Mouse (Mus musculus): ENCODE measurements around the gene Cpa5.

DNA sequence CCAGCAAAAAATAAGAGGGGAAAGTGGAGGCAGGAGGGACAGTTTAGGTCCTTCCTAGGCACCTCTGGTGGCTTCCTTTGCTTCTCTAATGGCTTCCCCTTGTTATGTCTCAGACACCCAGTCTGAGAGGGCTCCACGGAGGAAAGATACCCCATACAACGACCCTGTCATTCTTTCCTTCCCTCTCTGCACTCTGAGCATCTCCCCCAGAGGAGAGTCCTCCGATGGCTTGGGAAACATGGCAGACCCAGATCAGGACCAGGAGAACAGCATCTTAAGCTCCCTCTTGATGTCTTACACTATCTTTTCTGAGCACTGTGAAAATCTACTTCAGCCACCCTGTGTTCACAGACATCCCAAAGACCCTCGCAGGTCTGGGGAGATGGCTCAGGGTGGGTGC is 4.9 kb downstream of the Cpa5 start:
- TF ChIP-seq CTCF (IDR thresholded peaks at IDR 0.05; ENCODE audit: insufficient read depth, low read depth, low read length) (no peak), POLR2A (IDR thresholded peaks at IDR 0.05; ENCODE audit: insufficient read depth, low read depth, low read length) (no peak)

Data from olfactory bulb, adult 2 months (tissue).